Mouse (Mus musculus) lung, adult 2 months (tissue): Measurements from ENCODE around the gene Dock4.

ENCODE experiments used
- CTCF ChIP-seq: fragments of 200-500 bp; IDR thresholded peaks from 2 replicates; pipeline ENCODE4 v1.5.1; 2011; ENCODE audit warnings: mild to moderate bottlenecking, low read length, control low read depth; ENCODE audit not compliant: insufficient read depth
- POLR2A ChIP-seq: fragments of 200-500 bp; IDR thresholded peaks from 2 replicates; pipeline ENCODE4 v1.6.1; 2011; ENCODE audit warnings: low read depth, mild to moderate bottlenecking, control low read depth, low read length, borderline replicate concordance; ENCODE audit errors: extremely low read depth

GRCm38 (mm10) chr12:40828025-40828424 lies 382.3 kb downstream of the Dock4 start:
- TF ChIP-seq CTCF (no peak), POLR2A (no peak)
